Mouse (Mus musculus) gastrocnemius, postnatal 14 days (tissue): Measurements from ENCODE around the gene Tns1. TPM values are rescaled to one million over a fixed set of nuclear protein-coding genes. Genes with fewer than 3 reads are reported as not detected.
"Not testable (repeated sequence)": the region's sequence is repeated elsewhere in the genome, so short reads cannot be mapped to it uniquely, and the experiment has no call there.

Source experiments
- DNase-seq: peaks from one replicate; pipeline ENCODE4 v3.0.0; 2021; ENCODE audit warnings: mixed read lengths
- intact Hi-C: fragments of 180-260 bp; cut with DNase I; formaldehyde crosslinking; loops from one replicate; pipeline ENCODE4 v1.15.1; 2025; ENCODE audit warnings: low total_unique reads
- total RNA-seq, 2 experiments: library from RNA; stranded (reverse); gene quantifications; 2 replicates each; pipeline ENCODE4 v1.2.3; 2021

Tns1 gene
- total RNA-seq, 2 experiments from 2014 or later = 176 to 217 TPM

DNA sequence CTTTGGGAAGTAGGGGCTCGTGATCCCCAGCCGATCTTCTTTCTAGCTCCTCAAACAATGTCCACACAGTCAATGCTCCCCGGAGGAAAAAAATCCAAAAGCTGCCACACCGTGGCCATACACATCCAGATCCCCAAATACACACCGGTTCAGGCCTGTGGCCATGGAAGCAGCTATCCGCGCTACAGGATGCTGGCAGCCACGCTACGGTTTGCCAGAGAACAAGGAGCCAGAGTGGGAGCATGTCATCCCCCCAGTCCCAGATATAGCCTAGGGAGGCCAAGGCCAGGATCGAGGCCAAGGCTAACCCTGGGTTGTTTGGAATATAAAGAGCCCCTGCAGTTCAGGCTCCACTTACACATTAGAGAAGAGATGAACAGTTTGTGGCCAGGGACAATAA is 211.8 kb downstream of the Tns1 start:
- intact Hi-C loops = no loop called here
- DNase-seq = peak; percentile 12

GRCm38 (mm10) chr1:73911981-73912380 is 212.3 kb downstream of the Tns1 start:
- intact Hi-C loops = no loop called here
- peak; percentile 2 for DNase-seq

DNA sequence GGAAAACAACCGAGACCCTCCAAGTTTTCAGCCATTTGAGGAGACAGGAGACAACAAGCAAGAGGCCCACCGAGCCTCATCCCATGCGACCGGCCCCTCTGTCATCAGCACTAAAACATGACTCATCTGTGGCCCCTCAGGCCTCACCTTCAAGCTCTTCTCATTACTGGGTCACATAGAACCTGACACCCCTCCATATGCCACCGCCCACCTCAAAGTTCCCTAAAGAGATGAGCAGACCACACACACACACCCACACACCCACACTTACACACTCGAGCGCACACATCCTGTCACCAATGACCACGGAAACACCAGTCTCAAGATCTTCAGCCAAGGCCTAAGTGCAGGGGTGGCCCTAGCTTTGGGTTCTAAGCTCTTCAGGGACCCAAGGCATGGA is 213.5 kb downstream of the Tns1 start:
- intact Hi-C loops = no loop called here
- DNase-seq = peak; percentile 4

- intact Hi-C loops = no loop called here
- no peak for DNase-seq
Observed at GRCm38 (mm10) chr1:73910111-73910510, 214.1 kb downstream of the Tns1 start.

- peak; percentile 6 for DNase-seq
- intact Hi-C loops = no loop called here
Observed at GRCm38 (mm10) chr1:73909191-73909983, 214.9 kb downstream of the Tns1 start.

DNA sequence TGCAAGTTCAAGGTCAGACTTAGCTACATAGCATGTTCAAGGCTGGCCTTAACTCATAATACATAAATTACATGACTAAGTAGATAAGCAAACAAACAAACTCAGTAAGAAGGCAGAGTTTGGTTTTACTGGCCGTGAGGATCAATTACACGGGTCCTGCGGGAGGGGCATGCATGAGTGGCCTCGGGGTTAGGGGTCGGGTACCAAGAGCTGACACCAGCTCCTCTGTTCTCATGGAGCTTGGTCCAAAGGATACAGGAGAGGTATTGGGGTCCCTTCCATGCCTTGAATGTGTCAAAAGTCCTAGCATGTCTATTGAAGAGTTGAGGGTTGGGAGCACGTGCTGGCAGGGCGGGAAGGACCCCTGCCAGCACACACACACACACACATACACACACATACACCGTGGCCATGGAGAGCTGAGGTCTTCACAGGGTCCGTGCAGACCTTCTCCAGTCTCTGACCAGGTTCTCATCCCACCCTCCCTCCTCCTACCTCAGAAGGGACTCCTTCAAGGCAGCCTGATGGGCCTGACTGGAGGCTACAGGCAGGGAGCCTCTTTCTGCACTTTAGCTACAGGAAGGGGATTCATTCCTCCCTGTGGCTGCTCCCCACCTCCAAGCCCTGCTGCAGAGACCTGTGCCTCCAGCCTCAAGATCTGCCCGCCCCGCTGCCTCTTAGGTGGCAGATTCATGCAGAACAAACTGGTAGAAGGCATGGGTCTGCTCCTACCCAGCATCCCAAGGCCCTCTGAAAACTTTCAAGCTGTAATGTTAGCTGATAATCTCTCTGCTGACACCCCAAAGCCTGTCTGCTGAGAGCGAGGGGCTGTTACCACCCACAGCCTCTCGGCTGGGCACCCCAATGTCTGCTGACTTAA is 215.9 kb downstream of the Tns1 start:
- intact Hi-C loops = no loop called here
- DNase-seq = peak; percentile 4

DNA sequence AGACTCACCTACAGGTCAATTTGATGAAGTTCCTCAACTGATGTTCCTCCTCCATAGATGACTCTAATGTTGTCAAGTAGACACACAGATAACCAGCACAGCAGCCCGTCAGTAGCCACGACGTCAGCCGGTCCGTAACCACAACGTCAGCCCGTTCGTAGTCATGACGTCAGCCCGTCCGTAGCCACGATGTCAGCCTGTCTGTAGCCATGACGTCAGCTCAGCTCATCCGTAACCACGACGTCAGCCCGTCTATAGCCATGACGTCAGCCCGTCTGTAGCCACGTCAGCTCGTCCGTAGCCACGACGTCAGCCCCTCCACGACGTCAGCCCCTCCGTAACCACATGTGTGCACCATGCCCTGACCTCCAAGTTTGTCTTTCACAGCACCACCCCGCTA is 217.1 kb downstream of the Tns1 start:
- intact Hi-C loops = no loop called here
- DNase-seq = no peak

DNA sequence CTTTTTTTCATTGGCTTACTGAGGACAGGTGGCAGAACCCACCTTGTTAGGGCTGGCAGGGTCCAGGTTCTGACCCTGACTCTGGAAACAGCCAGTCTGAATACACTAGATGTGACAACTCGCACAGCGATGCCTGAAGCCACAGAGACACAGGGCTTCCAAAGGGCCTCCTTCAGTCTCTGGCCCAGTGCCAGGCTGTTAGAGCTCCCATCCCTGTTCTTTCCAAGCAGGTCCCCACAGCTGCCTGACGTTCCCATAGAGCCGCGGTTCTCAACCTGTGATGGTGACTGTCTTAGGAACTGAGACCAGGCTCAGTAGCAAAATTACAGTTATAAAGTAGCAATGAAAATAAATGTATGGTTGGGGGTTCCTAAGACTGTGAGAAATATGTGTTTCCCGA is 217.9 kb downstream of the Tns1 start:
- intact Hi-C loops = no loop called here
- DNase-seq = no peak

- no peak for DNase-seq
- intact Hi-C loops = loop anchor here (2.0 kb wide), 1 partner anchor 79 kb away; no protein-coding TSS in a partner anchor
Observed at GRCm38 (mm10) chr1:73905811-73906190, 218.4 kb downstream of the Tns1 start.

- intact Hi-C loops = loop anchor here (2.0 kb wide), 1 partner anchor 80 kb away; no protein-coding TSS in a partner anchor
- DNase-seq = no peak
Observed at GRCm38 (mm10) chr1:73905111-73905810, 219.0 kb downstream of the Tns1 start.

DNA sequence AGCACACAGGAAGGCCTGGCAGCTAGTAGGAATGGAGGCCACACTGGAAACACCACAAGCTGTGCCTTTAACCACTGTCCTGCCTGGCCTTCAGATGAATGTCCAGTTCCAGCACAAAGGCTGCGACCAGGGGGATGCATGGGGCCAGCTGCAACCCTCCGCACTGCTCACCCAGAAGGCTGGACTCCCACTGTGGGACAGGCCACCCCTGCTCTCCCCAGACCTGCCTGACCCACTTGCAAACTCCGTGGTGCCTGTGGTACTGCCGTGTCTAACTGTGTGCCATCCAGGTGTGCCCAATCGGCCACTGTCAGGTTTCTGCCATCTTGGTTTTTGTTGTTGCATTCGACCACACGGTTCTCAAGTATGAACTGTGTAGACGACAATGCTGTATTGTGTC is 219.6 kb downstream of the Tns1 start:
- no peak for DNase-seq
- intact Hi-C loops = loop anchor here (2.0 to 5.0 kb wide), 3 partner anchors 80 to 218 kb away; partner anchors contain the start of gene Tns1

GRCm38 (mm10) chr1:73903035-73903434 is 221.2 kb downstream of the Tns1 start:
- no peak for DNase-seq
- intact Hi-C loops = loop anchor here (5.0 kb wide), 2 partner anchors 174 to 219 kb away; partner anchors contain the start of gene Tns1

- DNase-seq = peak; percentile 49
- intact Hi-C loops = loop anchor here (5.0 kb wide), 2 partner anchors 175 to 220 kb away; partner anchors contain the start of gene Tns1
Observed at GRCm38 (mm10) chr1:73902171-73902991, 221.9 kb downstream of the Tns1 start.

DNA sequence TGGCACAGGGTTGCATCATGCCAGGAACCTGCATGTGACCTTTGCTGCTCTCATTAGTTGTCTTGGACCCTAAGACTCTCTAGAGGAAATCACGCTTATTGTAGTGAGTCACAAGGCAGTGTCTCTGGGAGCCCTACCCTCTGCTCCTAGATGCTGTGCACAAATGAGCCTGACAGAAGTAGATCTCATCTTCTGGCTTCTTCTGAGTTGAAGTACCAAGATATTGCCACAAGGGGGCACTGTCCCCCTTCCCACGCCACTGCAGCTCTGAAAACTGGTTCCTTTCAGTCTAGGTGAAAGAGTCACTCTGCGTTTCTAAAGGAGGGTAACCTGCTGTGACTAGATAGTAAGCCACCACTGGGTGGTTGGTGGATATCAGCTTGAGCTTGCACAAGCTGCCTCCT is 222.8 kb downstream of the Tns1 start:
- intact Hi-C loops = loop anchor here (5.0 kb wide), 2 partner anchors 176 to 221 kb away; partner anchors contain the start of gene Tns1
- peak; percentile 60 for DNase-seq

- DNase-seq, intact Hi-C loops: not testable (repeated sequence)
Observed at GRCm38 (mm10) chr1:73895451-73895850, 228.8 kb downstream of the Tns1 start.

- intact Hi-C loops = no loop called here
- DNase-seq = no peak
Observed at GRCm38 (mm10) chr1:73880731-73881130, 243.5 kb downstream of the Tns1 start.

GRCm38 (mm10) chr1:73875676-73876218 is 248.5 kb downstream of the Tns1 start:
- no peak for DNase-seq
- intact Hi-C loops = no loop called here

GRCm38 (mm10) chr1:73864314-73864713 is 259.9 kb downstream of the Tns1 start:
- intact Hi-C loops = no loop called here

DNA sequence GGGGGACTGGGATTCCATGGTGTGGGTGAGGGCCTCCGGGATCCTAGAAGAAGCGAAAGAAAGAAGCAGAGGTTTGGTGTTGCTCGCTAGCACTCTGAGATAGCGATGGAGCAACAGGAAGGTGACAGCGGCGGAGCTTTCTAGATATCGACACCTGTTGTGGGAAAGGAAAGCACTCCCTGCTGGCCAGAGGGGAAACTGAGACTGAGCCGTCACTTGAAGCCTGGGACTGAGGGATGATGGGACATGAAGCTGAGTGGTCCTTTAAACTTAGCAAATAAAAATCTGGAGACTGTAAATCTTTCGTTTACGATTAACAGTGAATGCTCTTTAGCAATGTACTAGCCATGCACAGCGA is 261.2 kb downstream of the Tns1 start:
- intact Hi-C loops = no loop called here
- DNase-seq = no peak

More at GRCm38 (mm10) chr1:73864314-73864713, 259.9 kb downstream of the Tns1 start:
- DNase-seq = no peak
